Mouse (Mus musculus) lung, postnatal 0 days (tissue): ENCODE results near the gene Atp2b1.

Experiments used
- CTCF ChIP-seq: IDR thresholded peaks from 2 replicates; pipeline ENCODE4 v1.5.1; 2016; ENCODE audit warnings: antibody characterized with exemption, mild to moderate bottlenecking
- EP300 ChIP-seq: IDR thresholded peaks from 2 replicates; pipeline ENCODE4 v1.6.1; 2016; ENCODE audit warnings: antibody characterized with exemption, mild to moderate bottlenecking, control low read depth

DNA sequence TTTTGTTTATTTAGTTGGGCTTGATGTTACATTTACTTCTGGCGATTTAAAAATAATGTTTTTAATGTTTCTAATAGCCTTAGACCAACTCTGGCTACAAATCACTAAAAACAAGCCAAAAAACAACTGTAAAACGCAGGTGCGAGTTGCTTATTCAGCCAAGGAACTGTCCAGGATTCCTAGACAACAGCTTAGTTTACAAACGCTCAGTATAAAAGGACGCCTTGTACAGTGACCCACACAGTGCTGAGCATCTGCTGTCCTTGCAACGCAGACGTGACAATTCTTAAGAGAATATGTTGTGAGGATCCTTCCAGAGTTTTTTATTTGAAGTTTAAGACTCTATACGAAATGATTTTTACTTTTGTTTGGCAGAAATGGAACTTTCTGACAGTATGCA, 28.8 kb downstream of the Atp2b1 start:
- TF ChIP-seq CTCF: no peak
- no peak for TF ChIP-seq EP300
